Mouse (Mus musculus): Measurements from ENCODE around the gene Khdc4.

Gene Khdc4

DNA sequence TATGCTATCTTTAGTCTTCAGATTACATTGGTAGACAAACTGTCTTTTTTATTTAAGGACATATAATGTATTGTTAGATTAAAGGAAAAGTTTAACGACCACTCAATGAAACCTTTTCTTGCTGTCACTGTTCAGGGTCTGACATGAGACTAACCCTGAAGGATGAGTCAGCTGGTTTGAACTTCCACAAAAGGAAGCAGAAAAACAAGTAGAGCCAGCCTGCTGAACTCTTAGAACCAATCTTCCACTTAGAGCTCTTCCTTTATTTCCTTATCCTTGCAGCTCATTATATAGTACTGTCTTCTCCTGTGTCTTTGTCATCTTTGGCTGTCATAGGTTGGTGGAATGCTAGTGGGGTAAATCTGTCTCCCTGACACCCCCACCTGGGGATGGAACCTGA is 32.2 kb downstream of the Khdc4 start:
- DNase-seq (ENCODE audit: extremely low spot score, low read depth, low spot score), result no peak

DNA sequence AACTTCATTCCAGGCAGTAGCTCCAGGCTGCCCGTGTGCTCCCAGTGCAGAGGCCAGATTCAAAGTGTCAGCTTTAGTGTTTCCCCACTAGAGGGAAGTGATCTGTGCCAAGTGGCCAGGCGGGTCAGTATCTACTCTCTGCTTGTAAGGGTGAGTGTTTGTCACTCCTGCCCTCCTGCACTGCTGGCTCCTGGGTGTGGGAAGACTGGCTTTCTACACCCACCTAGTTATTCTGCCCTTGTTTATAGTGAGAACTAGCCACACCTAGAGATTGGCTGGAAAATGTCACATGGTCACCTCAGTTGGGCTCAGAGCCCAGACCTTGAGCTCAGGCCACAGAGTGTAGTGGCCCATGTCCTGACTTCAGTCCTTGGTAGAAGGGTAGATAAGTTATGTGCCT is 33.5 kb downstream of the Khdc4 start:
- DNase-seq (ENCODE audit: extremely low spot score, low read depth, low spot score), result no peak

DNA sequence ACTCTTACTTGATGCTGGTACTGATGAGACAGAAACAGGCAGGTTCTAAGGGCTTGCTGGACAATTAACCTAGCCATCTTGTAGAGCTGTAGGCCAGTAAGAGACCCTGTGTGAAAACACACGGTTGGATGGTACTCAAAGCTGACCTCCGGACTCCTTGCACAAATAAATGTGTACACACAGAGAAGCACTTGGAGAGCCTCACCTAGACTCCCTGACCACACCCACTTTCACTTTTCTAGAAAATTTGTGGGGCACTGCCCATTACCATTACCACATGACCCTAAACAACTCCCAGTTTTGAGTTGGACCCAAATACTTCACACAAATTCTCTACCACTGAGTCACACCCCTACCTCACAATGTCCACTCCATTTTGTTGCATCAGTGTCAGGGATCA is 51.0 kb downstream of the Khdc4 start:
- DNase-seq (ENCODE audit: extremely low spot score, low read depth, low spot score), result no peak

DNA sequence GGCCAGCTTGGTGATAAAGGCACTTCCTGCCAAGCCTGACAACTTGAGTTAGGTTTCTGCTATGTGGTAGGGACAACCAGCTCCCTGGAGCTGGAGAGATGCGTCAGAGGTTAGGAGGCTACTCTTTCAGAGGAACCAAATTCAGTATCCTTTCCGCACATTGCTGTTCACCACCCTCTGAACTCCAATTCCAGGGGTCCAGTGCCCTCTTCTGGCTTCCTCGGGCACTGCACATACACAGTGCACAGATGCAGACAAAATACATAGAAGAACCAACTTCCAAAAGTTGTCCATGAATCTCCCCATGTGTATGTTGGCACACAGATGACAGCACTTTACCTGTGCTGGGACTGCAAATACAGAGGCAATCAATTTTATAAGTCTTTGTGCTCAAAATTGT is 53.0 kb downstream of the Khdc4 start:
- no peak for DNase-seq (ENCODE audit: extremely low spot score, low read depth, low spot score)

DNA sequence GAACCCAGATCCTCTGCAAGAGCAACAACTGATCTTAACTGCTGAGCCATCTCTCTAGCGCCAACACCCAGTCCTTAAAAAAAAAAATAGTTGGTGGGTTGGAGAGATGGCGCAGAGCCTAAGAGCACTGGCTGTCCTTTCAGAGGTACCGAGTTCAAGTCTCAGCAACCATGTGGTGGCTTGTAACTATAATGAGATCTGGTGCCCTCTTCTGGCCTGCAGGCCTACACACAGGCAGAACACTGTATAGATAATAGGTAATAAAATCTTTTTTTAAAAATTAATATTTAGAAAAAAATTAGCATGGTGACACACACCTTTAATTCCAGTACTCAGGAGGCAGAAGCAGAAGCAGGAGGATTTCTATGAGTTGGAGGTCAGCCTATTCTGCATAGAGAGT is 54.5 kb downstream of the Khdc4 start:
- no peak for DNase-seq (ENCODE audit: extremely low spot score, low read depth, low spot score)

DNA sequence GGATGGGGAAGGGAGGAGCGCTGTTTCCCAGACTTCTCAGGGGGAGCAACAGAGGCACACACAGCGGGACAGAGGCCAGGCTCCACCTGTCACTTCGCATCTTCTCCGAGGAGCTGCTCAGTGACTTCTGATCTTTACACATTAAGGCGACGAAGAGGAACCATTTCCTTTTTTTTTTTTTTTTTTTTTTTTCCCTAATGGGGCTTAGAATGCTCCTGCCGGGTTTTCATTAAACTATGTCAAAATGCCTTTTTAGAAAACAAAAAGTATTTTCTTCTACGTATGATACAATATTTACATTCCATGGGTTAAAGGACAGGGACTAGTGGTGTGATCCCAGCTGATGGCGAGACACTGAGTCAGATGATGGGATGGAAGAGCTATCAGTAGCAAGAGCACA is 59.9 kb downstream of the Khdc4 start:
- DNase-seq (ENCODE audit: extremely low spot score, low read depth, low spot score), result no peak

DNA sequence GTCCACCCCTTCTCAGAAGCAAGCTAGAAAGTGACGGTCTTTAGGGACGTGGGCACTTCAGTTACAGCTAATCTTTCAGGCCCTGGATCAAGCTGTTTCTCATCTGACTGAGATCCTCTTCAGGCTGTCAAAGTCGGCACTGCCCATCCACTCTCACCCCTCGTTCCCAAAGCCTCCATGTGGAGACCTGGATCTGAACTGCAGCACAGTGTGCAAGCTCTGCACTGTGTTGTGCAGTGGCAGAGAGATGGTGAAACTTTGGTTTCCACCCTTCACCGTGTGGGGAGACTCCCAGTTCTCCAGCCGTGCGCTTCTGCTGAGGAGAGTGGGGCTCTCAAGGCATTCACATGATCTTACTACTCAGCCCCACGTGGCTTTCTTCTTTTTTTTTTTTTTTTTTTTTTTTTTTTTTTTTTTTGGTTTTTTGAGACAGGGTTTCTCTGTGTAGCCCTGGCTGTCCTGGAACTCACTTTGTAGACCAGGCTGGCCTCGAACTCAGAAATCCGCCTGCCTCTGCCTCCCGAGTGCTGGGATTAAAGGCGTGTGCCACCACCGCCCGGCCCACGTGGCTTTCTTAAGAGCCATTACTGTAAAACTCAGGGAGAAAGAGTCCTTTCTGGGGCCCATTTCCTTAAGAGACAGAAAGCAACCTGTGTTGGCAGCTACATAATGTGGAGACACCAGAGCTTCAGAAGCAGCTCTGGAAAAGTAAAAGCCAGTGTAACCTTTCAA is 60.7 kb downstream of the Khdc4 start:
- no peak for DNase-seq (ENCODE audit: extremely low spot score, low read depth, low spot score)

DNA sequence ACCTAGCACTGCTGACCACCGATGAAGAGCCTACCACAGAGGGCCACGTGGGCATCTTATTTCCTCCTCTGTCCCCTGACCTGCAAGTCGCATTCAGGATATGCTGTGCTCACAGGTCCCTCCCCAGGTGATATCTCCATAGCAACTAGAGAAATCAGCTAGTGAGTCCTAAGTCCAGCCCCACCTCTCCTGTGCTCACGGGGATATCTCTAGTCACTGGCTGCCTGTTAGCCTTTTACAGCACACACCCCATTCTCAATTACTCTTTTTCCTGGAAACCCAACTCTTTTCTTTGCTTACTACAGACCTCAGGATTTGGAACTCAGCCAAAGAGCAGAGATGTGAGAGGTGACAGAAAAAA is 61.2 kb downstream of the Khdc4 start:
- no peak for DNase-seq (ENCODE audit: extremely low spot score, low read depth, low spot score)

DNA sequence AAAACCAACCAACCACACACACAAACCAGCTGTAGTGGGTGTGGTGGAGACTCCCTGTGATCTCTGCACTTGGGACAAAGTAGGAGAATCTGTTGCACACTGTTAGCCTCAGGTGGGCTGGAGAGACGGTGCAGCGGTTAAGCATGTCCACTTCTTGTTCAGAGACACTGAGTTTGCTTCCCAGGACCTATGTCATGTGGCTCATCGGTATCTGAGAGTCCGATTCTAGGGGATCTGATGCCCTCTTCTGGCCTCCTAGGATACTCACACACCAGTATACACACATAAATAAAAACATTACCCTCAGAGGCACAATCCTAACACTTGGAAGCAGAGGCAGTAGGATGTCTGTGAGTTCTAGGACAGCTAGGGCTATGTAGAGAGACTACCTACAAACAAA is 68.7 kb downstream of the Khdc4 start:
- no peak for DNase-seq (ENCODE audit: extremely low spot score, low read depth, low spot score)

DNA sequence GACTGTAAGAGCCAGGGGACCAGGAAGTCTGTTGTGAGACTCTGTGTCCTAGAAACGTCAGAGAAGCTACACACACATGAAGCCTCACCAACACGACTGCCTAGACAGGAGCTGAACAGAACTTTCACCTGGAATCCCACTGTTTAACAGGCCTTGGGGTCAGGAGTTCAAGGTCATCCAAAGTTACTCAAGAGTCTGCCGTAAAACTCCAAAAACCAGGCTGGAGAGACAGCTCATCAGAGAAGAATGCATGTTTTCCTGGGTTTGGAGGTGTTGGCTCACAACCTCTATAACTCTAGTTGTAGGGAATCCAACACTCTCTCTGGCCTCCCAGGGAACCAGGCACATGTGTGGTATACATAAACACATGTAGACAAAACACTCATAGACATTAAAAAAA is 69.9 kb downstream of the Khdc4 start:
- no peak for DNase-seq (ENCODE audit: extremely low spot score, low read depth, low spot score)

DNA sequence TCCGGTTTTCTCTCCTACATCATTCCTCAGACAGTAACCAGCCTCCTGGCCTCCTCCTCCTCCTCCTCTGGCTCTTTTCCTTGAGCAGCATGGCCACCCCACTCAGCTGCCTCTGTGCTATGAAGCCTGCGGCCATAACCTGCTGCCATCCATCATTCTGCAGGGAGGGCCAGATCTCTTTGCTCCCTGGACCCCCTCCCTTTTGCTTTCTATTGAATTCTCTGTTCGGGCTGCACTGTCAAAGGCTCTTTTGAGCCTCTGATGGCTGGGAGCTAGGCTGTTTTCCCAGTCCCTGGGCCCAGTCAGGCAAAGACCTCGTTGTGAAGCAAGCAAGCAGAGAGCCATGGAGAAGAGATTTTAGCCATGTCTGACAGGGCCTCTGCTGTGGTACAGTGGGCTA is 70.7 kb downstream of the Khdc4 start:
- DNase-seq (ENCODE audit: extremely low spot score, low read depth, low spot score), result no peak

DNA sequence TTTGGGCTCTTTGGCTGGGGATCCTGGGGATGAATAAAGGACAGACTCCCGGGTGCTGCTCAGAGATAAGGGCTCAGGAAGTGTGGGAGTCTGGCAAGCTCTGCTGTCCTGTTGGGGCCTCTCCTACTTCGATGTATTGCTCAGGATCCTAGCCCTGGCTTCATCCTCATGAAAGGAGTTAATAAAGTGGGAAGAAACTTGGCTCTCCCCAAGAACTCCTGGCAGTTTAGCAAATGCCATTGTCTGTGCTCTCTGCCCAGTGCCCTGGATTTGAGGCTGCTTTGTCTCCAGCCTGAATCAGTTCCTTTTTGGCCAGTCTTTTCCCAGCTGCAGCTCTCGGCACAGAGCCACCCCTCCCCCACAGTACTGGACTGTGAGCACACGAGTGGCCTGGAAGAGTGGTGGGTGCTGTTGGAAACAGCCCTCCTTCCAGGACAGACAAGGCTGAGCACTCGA is 72.5 kb downstream of the Khdc4 start:
- DNase-seq (ENCODE audit: extremely low spot score, low read depth, low spot score), result no peak

DNA sequence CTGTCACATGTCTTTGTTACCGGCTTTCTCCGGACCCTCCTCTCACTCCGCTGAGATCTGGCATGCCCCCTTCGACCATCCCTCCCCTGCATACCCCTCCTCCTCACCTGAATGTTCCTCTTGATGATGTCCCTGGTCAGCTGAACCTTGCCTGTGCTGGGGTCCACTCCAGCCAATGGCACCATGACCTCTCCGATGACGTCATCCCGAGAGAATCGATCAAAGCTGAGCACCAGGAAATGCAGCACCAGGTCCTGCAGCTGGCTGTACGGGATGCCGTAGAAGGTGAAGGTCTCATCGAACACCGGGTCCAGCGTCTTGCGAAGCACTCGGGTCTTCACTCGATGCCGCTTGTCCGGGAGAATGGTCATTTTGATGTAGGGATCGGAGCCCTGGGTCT is 76.0 kb downstream of the Khdc4 start:
- no peak for DNase-seq (ENCODE audit: extremely low spot score, low read depth, low spot score)

DNA sequence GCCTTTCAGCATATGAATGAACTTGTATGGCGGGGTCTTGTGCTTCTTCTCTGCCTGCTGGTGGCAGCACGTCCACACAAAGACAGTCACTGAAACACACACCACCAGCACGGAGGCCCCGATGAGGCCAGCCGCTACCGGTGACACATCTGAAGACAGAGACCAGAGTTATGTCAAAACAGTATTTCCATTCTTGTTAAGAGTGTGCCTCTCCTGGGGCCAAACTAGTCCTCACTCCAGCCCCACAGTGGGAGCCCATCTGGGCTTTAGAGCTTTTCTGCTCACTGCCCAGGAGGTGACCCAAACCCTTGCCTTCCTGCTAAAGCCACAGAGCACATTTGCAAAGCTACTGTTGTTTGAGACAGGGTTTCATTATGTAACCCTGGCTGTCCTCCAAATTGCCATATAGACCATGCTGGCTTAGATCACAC is 76.8 kb downstream of the Khdc4 start:
- no peak for DNase-seq (ENCODE audit: extremely low spot score, low read depth, low spot score)

Measured in hindlimb bud, embryonic 11.5 days (tissue).